Comparison of ENCODE assay signal across 7 mouse cellular contexts in the genomic region with DNA sequence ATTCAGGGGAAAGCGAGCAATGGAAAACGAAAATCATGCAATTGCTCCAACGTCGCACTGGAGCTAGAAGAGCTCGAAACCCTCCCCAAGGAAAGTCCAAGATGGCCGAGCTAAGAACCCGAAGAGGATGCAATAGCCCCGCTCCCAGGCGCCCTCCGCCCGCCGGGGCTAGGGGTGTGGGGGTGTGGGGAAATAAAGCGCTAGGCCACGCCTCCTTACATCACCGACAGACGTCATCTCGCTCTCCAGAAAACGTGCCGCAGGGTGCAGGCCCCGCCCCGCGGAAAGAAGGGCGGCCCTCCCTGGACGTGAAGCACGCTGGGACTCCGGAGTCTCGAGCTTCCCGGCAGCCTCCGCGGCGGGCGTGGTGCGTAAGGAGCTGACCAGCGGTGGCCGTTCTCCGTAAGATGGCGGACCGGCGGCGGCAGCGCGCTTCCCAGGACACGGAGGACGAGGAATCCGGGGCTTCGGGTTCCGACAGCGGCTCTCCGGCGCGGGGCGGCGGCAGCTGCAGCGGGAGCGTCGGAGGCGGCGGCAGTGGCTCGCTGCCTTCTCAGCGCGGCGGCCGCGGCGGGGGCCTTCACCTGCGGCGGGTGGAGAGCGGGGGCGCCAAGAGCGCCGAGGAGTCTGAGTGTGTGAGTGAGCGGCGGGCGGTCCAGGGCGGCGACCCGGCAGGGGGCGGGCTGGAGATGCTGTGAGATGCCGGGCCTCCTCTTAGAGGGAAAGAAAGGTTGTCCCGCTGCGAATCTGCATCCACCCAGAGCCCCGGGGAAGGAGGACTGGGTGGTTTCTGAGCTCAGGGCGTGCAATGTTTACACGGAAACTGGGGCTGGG. TPM values are rescaled to one million over a fixed set of nuclear protein-coding genes. Genes with fewer than 3 reads are reported as not detected.
DNase-seq lines count a peak whose midpoint lies in the region; ATAC-seq lines count a peak whose summit lies in the region.

No protein-coding gene starts in this region.

- intact Hi-C loops in gastrocnemius, postnatal 36 days (cut with DNase I): no loop called here
- intact Hi-C loops in left cerebral cortex, postnatal 36 days (cut with DNase I): loop anchor here (2.0 kb wide), 1 partner anchor 15 kb away; the partner anchor contains the start of gene Msl1

- H3K9me3 ChIP-seq in intestine, embryonic 16.5 days (ENCODE audit: control insufficient read depth, low read length): no peaks in the 10 kb centered on the region
- H3K9me3 ChIP-seq in midbrain, embryonic 11.5 days (ENCODE audit: control insufficient read depth, low read length): no peaks in the 10 kb centered on the region

- 0 out of 2 replicates have a peak, but pooled peaks cover 5% of the 10 kb centered on the region for H3K36me3 ChIP-seq in intestine, embryonic 16.5 days (ENCODE audit: control insufficient read depth, insufficient read depth, low read length)
- peaks cover 19% of the 10 kb centered on the region for H3K36me3 ChIP-seq in midbrain, embryonic 11.5 days (ENCODE audit: control insufficient read depth, insufficient read depth, low read length)

- ATAC-seq in intestine, embryonic 16.5 days: peak; percentile 100
- peak; percentile 99 for ATAC-seq in midbrain, embryonic 11.5 days (ENCODE audit: low FRiP score)

- peak; percentile 99 for DNase-seq in adrenal gland, adult 2 months
- DNase-seq in embryo, embryonic 11.5 days (ENCODE audit: low read depth, low spot score): peak; percentile 99
- DNase-seq in gastrocnemius, postnatal 36 days: peak; percentile 96 to 97
- peak; percentile 99 for DNase-seq in left cerebral cortex, postnatal 36 days (ENCODE audit: low spot score in 2 of 2)
- DNase-seq in midbrain, embryonic 11.5 days (ENCODE audit: low spot score, missing footprints): peak; percentile 100
- DNase-seq in skeletal muscle tissue, adult 2 months (ENCODE audit: low read depth, low spot score): peak; percentile 97

- H3K4me2 ChIP-seq in intestine, embryonic 16.5 days (ENCODE audit: low read depth, low read length): peak overlapping the region; percentile 90
- H3K4me2 ChIP-seq in midbrain, embryonic 11.5 days: peak overlapping the region; percentile 71

- H3K4me3 ChIP-seq in intestine, embryonic 16.5 days (ENCODE audit: low read length): peak overlapping the region; percentile 87
- H3K4me3 ChIP-seq in midbrain, embryonic 11.5 days (ENCODE audit: low read depth, low read length): peak overlapping the region; percentile 93

- H3K27me3 ChIP-seq in intestine, embryonic 16.5 days (replicated peaks; ENCODE audit: control insufficient read depth, insufficient read depth, low read length): no peaks in the 10 kb centered on the region
- H3K27me3 ChIP-seq in midbrain, embryonic 11.5 days (ENCODE audit: control insufficient read depth, insufficient read depth, low read length): no peaks in the 10 kb centered on the region

- H3K9ac ChIP-seq in intestine, embryonic 16.5 days (ENCODE audit: low read depth, low read length): peak overlapping the region; percentile 97
- H3K9ac ChIP-seq in midbrain, embryonic 11.5 days (ENCODE audit: low read length): peak overlapping the region; percentile 93

- H3K27ac ChIP-seq in intestine, embryonic 16.5 days (ENCODE audit: low read length): peak overlapping the region; percentile 99
- peak overlapping the region; percentile 96 for H3K27ac ChIP-seq in midbrain, embryonic 11.5 days (ENCODE audit: low read depth, low read length)

- WGBS in intestine, embryonic 16.5 days: under 1% methylated on average over 82 of the region's 84 CpGs
- WGBS in midbrain, embryonic 11.5 days: under 1% methylated on average over 77 of the region's 84 CpGs

- peaks cover 9% of the 10 kb centered on the region for H3K4me1 ChIP-seq in intestine, embryonic 16.5 days (ENCODE audit: control insufficient read depth, insufficient read depth, low read length)
- H3K4me1 ChIP-seq in midbrain, embryonic 11.5 days (ENCODE audit: control insufficient read depth, insufficient read depth, low read length): peaks cover 15% of the 10 kb centered on the region

RNA-seq across cellular contexts. Expression of gene Casc3, which starts 5.0 kb away (rescaled TPM):
- 10 to 100 TPM; 30.0 to 32.3 TPM for total RNA-seq in adrenal gland, adult 2 months (2021)
- polyA plus RNA-seq in adrenal gland, adult 2 months (2012; rRNA removed): 27.9 and 30.2 TPM in 2 replicates
- 10 to 100 TPM; 14.2 to 21.4 TPM for total RNA-seq in gastrocnemius, postnatal 36 days (2021)
- polyA plus RNA-seq in intestine, embryonic 16.5 days (2015; fragmentation: Nextera tagmentation; extraction: Ambion mirVana): 23.1 and 24.3 TPM in 2 replicates
- total RNA-seq in left cerebral cortex, postnatal 36 days (2021): 10 to 100 TPM; 46.7 to 63.5 TPM
- polyA plus RNA-seq in midbrain, embryonic 11.5 days (2014; fragmentation: Nextera tagmentation; extraction: Ambion mirVana): 51.9 and 53.1 TPM in 2 replicates

RNA-seq across cellular contexts. Expression of gene Msl1, which starts 14.4 kb away (rescaled TPM):
- 10 to 100 TPM; 80.9 to 98.0 TPM for total RNA-seq in adrenal gland, adult 2 months (2021)
- polyA plus RNA-seq in adrenal gland, adult 2 months (2012; rRNA removed): 63.2 and 65.0 TPM in 2 replicates
- total RNA-seq in gastrocnemius, postnatal 36 days (2021): 10 to 100 TPM; 49.0 to 51.4 TPM
- polyA plus RNA-seq in intestine, embryonic 16.5 days (2015; fragmentation: Nextera tagmentation; extraction: Ambion mirVana): 13.5 and 14.5 TPM in 2 replicates
- total RNA-seq in left cerebral cortex, postnatal 36 days (2021): 100 to 1,000 TPM; 169 to 193 TPM
- 24.0 and 25.1 TPM in 2 replicates for polyA plus RNA-seq in midbrain, embryonic 11.5 days (2014; fragmentation: Nextera tagmentation; extraction: Ambion mirVana)

RNA-seq across cellular contexts. Expression of gene Rapgefl1, which starts 26.9 kb away (rescaled TPM):
- under 1 TPM; 0.29 to 0.79 TPM for total RNA-seq in adrenal gland, adult 2 months (2021)
- 1.5 and 1.9 TPM in 2 replicates for polyA plus RNA-seq in adrenal gland, adult 2 months (2012; rRNA removed)
- under 1 TPM; 0.12 to 0.15 TPM for total RNA-seq in gastrocnemius, postnatal 36 days (2021)
- polyA plus RNA-seq in intestine, embryonic 16.5 days (2015; fragmentation: Nextera tagmentation; extraction: Ambion mirVana): 0.67 and 1.1 TPM in 2 replicates
- 100 to 1,000 TPM; 139 to 161 TPM for total RNA-seq in left cerebral cortex, postnatal 36 days (2021)
- 1.6 and 1.8 TPM in 2 replicates for polyA plus RNA-seq in midbrain, embryonic 11.5 days (2014; fragmentation: Nextera tagmentation; extraction: Ambion mirVana)

RNA-seq across cellular contexts. Expression of gene Nr1d1, which starts 34.5 kb away (rescaled TPM):
- total RNA-seq in adrenal gland, adult 2 months (2021): 100 to 1,000 TPM; 135 to 155 TPM
- polyA plus RNA-seq in adrenal gland, adult 2 months (2012; rRNA removed): 404 and 577 TPM in 2 replicates
- 100 to 1,000 TPM in 1 of 2 experiments, 10 to 100 TPM in 1; 86.6 to 139 TPM for total RNA-seq in gastrocnemius, postnatal 36 days (2021)
- polyA plus RNA-seq in intestine, embryonic 16.5 days (2015; fragmentation: Nextera tagmentation; extraction: Ambion mirVana): 2.3 and 2.7 TPM in 2 replicates
- total RNA-seq in left cerebral cortex, postnatal 36 days (2021): 100 to 1,000 TPM; 117 to 141 TPM
- polyA plus RNA-seq in midbrain, embryonic 11.5 days (2014; fragmentation: Nextera tagmentation; extraction: Ambion mirVana): 0.93 and 1.2 TPM in 2 replicates

RNA-seq across cellular contexts. Expression of gene Wipf2, which starts 53.8 kb away (rescaled TPM):
- 10 to 100 TPM; 15.6 to 23.7 TPM for total RNA-seq in adrenal gland, adult 2 months (2021)
- polyA plus RNA-seq in adrenal gland, adult 2 months (2012; rRNA removed): 8.9 and 13.4 TPM in 2 replicates
- 1 to 10 TPM; 5.6 to 6.7 TPM for total RNA-seq in gastrocnemius, postnatal 36 days (2021)
- 3.4 and 3.5 TPM in 2 replicates for polyA plus RNA-seq in intestine, embryonic 16.5 days (2015; fragmentation: Nextera tagmentation; extraction: Ambion mirVana)
- 10 to 100 TPM; 67.4 to 74.6 TPM for total RNA-seq in left cerebral cortex, postnatal 36 days (2021)
- 4.4 and 5.9 TPM in 2 replicates for polyA plus RNA-seq in midbrain, embryonic 11.5 days (2014; fragmentation: Nextera tagmentation; extraction: Ambion mirVana)

Comparison
In these comparisons a context has a peak if more than half of its experiments do, and no peak if none do; other contexts are left out.
1. Peak in every context shown above with its lines: DNase-seq, ATAC-seq, H3K4me3 ChIP-seq and H3K27ac ChIP-seq.
2. RNA of gene Rapgefl1, which starts 26.9 kb away (total RNA-seq): 139 to 161 TPM in left cerebral cortex, postnatal 36 days; 0.29 to 0.79 TPM in adrenal gland, adult 2 months and 0.12 to 0.15 TPM in gastrocnemius, postnatal 36 days; every median in the first group is over 10 times any median in the second.